Mouse (Mus musculus): ENCODE results near the gene Fcor. TPM values are rescaled to one million over a fixed set of nuclear protein-coding genes. Genes with fewer than 3 reads are reported as not detected.
A peak's percentile ranks its signal among the peaks of the same experiment; 100 is the strongest.

The Fcor gene
- polyA plus RNA-seq, 1 experiment, result 15.5 TPM

DNA sequence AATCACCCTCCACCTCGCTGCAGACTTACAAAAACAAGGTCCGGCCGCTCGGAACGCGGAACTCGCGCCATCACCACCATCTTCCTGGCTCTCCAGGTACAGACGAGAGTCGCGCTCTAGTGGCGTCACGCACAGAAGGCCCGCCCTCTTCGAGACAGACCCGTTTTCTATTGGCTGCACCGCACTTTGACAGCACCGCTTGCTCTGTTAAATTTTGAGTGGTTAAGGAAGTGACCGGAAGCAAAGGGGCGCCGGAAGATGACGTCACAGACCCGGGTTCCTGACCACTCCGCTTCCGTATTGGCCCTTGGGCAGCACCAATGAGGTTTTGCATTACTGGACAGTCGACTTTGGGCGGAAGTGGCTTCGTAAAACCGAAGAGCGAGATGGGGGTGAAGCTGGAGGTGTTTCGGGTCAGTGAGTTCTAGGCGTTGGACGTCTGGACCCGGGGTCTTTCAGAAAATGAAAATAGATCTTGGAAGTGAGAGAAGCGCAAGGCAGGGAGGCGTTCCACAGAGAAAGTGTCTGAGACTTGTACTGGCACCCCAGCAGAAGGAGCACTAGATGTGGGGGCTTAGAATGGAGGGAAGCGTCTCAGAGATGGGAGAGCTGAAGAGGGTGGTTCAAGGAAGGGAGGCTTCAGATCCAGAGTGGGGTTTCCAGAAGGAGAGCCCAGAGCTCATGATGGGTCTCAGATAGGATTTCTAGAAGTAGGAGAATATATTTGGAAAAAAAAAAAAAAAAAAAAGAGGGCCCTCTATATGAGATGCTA, 50.8 kb downstream of the Fcor start, which contains the start of the genes Xab2 and Pet100:
Gene Xab2 (minus strand): TSS at position 118 of the 772 bp plus-strand sequence.
Gene Pet100 (plus strand): TSS at position 350 of the 772 bp plus-strand sequence.
- H3K4me1 ChIP-seq (ENCODE audit: control insufficient read depth, insufficient read depth, low read length), result 0 out of 2 replicates have a peak, but pooled peaks cover 9% of the 10 kb centered on the region
- no peaks in the 10 kb centered on the region for H3K36me3 ChIP-seq (ENCODE audit: control insufficient read depth, insufficient read depth, low read length)
- H3K27ac ChIP-seq (ENCODE audit: insufficient read depth, low read depth, low read length), result 0 out of 2 replicates have a peak within 1 kb of the TSS, but pooled peaks have one; percentile 17
- H3K27me3 ChIP-seq (replicated peaks; ENCODE audit: control insufficient read depth, insufficient read depth, low read length), result no peaks in the 10 kb centered on the region
- DNase-seq, result peak; percentile 100
- no peak for TF ChIP-seq CTCF (conservative IDR thresholded peaks at IDR 0.05; ENCODE audit: insufficient read depth, insufficient read length, low read depth, low read length)
- peak; percentile 24 for TF ChIP-seq POLR2A (IDR thresholded peaks at IDR 0.05; ENCODE audit: low read depth, low read length)
- WGBS, result under 1% methylated on average over 37 of the region's 37 CpGs
- peak within 1 kb of the TSS; percentile 78 for H3K4me3 ChIP-seq (ENCODE audit: insufficient read depth, low read depth, low read length)

Other genes with a start within 250 kb of the Fcor start
- gene Pex11g, start 204.7 kb downstream of the Fcor start, polyA plus RNA-seq (2012; rRNA removed), result 15.1 and 15.5 TPM in 2 replicates
- 0.05 and 0.11 TPM in 2 replicates for gene Tex45, start 201.5 kb downstream of the Fcor start, polyA plus RNA-seq (2012; rRNA removed)
- 43.2 and 58.6 TPM in 2 replicates for gene Zfp358, start 179.2 kb downstream of the Fcor start, polyA plus RNA-seq (2012; rRNA removed)
- gene Mcoln1, start 171.9 kb downstream of the Fcor start, polyA plus RNA-seq (2012; rRNA removed), result 239 and 302 TPM in 2 replicates
- gene Pnpla6, start 157.0 kb downstream of the Fcor start, polyA plus RNA-seq (2012; rRNA removed), result 53.3 and 70.7 TPM in 2 replicates
- gene C330021F23Rik, start 104.4 kb downstream of the Fcor start, polyA plus RNA-seq (2012; rRNA removed), result 6.4 and 7.3 TPM in 2 replicates
- gene Camsap3, start 85.1 kb downstream of the Fcor start, polyA plus RNA-seq (2012; rRNA removed), result 44.1 and 47.6 TPM in 2 replicates
- gene Xab2, start 51.0 kb downstream of the Fcor start, polyA plus RNA-seq (2012; rRNA removed), result 44.8 and 46.2 TPM in 2 replicates
- 15.6 and 27.2 TPM in 2 replicates for gene Pet100, start 50.8 kb downstream of the Fcor start, polyA plus RNA-seq (2012; rRNA removed)
- not detected in 2 replicates for gene Pcp2, start 46.8 kb downstream of the Fcor start, polyA plus RNA-seq (2012; rRNA removed)
- gene Stxbp2, start 41.4 kb downstream of the Fcor start, polyA plus RNA-seq (2012; rRNA removed), result 169 and 173 TPM in 2 replicates
- gene Retn, start 16.6 kb downstream of the Fcor start, polyA plus RNA-seq (2012; rRNA removed), result 47.2 and 76.9 TPM in 2 replicates
- 0.10 and 0.53 TPM in 2 replicates for gene Mcemp1, start 6.6 kb downstream of the Fcor start, polyA plus RNA-seq (2012; rRNA removed)
- 30.5 and 30.8 TPM in 2 replicates for gene Trappc5, start 3.9 kb upstream of the Fcor start, polyA plus RNA-seq (2012; rRNA removed)
- 0.31 and 4.5 TPM in 2 replicates for gene Fcer2a, start 21.8 kb upstream of the Fcor start, polyA plus RNA-seq (2012; rRNA removed)
- 0.50 TPM in 1 of 2 replicates, not detected in the other for gene Clec4g, start 48.3 kb upstream of the Fcor start, polyA plus RNA-seq (2012; rRNA removed)
- 0.79 and 1.1 TPM in 2 replicates for gene Cd209a, start 76.6 kb upstream of the Fcor start, polyA plus RNA-seq (2012; rRNA removed)
- gene Cd209e, start 181.9 kb upstream of the Fcor start, polyA plus RNA-seq (2012; rRNA removed), result 0.13 TPM in 1 of 2 replicates, not detected in the other
- 0.20 and 1.1 TPM in 2 replicates for gene Cd209d, start 206.2 kb upstream of the Fcor start, polyA plus RNA-seq (2012; rRNA removed)